Comparison of ENCODE assay signal across 13 mouse cellular contexts in the genomic region with DNA sequence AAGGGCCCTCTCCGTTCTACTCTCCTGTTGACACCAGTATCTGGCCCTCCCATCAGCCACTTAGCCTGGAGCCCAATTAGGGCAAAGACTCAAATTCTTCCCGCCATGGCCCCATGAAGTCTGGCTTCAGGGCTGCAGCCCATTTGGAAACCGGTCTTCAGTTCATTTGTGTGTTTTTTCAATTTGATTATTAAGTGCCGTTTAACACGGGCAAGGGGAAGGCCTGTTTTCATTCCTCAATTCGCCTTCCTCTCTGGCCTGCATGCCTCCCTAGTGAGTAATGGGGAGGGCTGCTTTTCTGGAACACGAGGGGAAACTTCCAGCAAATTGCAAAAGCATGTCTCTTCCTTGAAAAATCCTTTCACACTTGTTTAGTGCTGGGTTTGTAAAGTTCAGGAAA.
DNase-seq lines count a peak whose midpoint lies in the region; ATAC-seq lines count a peak whose summit lies in the region.
"Had no signal": no experiment of that assay in that cellular context is flagged by ENCODE, and none has a peak within 500 bp of the region (broad histone marks: within the 10 kb centered on the region; RNA-seq: fewer than 3 reads in every experiment).

No protein-coding gene starts in this region.

- peak overlapping the region; percentile 87 for H3K27ac ChIP-seq in embryonic facial prominence, embryonic 15.5 days (replicated peaks)
- peak overlapping the region; percentile 74 for H3K27ac ChIP-seq in limb, embryonic 15.5 days
- H3K27ac ChIP-seq in midbrain, embryonic 13.5 days, result no peak overlapping the region
- H3K27ac ChIP-seq: forebrain, embryonic 12.5 days had no signal

- no peak overlapping the region for H3K9ac ChIP-seq in embryonic facial prominence, embryonic 15.5 days
- no peak overlapping the region for H3K9ac ChIP-seq in limb, embryonic 15.5 days
- no peak overlapping the region for H3K9ac ChIP-seq in midbrain, embryonic 13.5 days (replicated peaks)
- H3K9ac ChIP-seq: forebrain, embryonic 12.5 days had no signal

- H3K4me1 ChIP-seq in embryonic facial prominence, embryonic 15.5 days, result peaks cover 54% of the 10 kb centered on the region
- peaks cover 63% of the 10 kb centered on the region for H3K4me1 ChIP-seq in limb, embryonic 15.5 days
- H3K4me1 ChIP-seq in midbrain, embryonic 13.5 days (replicated peaks), result no peaks in the 10 kb centered on the region
- H3K4me1 ChIP-seq: forebrain, embryonic 12.5 days had no signal

- ATAC-seq in embryonic facial prominence, embryonic 15.5 days (ENCODE audit: insufficient number of reproducible peaks, low FRiP score, low TSS enrichment, low read depth), result 0 out of 2 replicates have a peak, but pooled peaks have one; percentile 54
- no peak for ATAC-seq in limb, embryonic 15.5 days (ENCODE audit: insufficient number of reproducible peaks, low FRiP score, low TSS enrichment, low read depth)
- no peak for ATAC-seq in midbrain, embryonic 13.5 days

- no peak overlapping the region for H3K4me2 ChIP-seq in embryonic facial prominence, embryonic 15.5 days (replicated peaks)
- H3K4me2 ChIP-seq in limb, embryonic 15.5 days, result no peak overlapping the region
- no peak overlapping the region for H3K4me2 ChIP-seq in midbrain, embryonic 13.5 days (replicated peaks)
- H3K4me2 ChIP-seq: forebrain, embryonic 12.5 days had no signal

- no peak overlapping the region for H3K4me3 ChIP-seq in embryonic facial prominence, embryonic 15.5 days (replicated peaks)
- no peak overlapping the region for H3K4me3 ChIP-seq in limb, embryonic 15.5 days
- H3K4me3 ChIP-seq in midbrain, embryonic 13.5 days (replicated peaks), result no peak overlapping the region
- H3K4me3 ChIP-seq: forebrain, embryonic 12.5 days had no signal

- DNase-seq in heart, adult 11 months, result peak; percentile 94
- no peak for DNase-seq in heart, adult 8-10 months (ENCODE audit: low spot score)
- peak; percentile 87 for DNase-seq in NIH3T3 (ENCODE audit: low read depth)
- no peak for DNase-seq in T-cell, adult 2 months (ENCODE audit: low spot score)
- no peak for DNase-seq in left cerebral cortex, adult 18-20 months (ENCODE audit: low spot score in 2 of 2)
- DNase-seq: B cell, adult 2 months; cerebellum, postnatal 14 days; kidney, adult 18-20 months; thymus, postnatal 14 days had no signal

- WGBS in embryonic facial prominence, embryonic 15.5 days, result 15% methylated on average over 7 of the region's 7 CpGs
- 13% methylated on average over 7 of the region's 7 CpGs for WGBS in limb, embryonic 15.5 days
- WGBS in midbrain, embryonic 13.5 days, result 79% methylated on average over 7 of the region's 7 CpGs

- H3K27me3 ChIP-seq in embryonic facial prominence, embryonic 15.5 days, result no peaks in the 10 kb centered on the region
- H3K27me3 ChIP-seq in limb, embryonic 15.5 days, result 0 out of 2 replicates have a peak, but pooled peaks cover 7% of the 10 kb centered on the region
- H3K27me3 ChIP-seq in midbrain, embryonic 13.5 days, result no peaks in the 10 kb centered on the region
- H3K27me3 ChIP-seq: forebrain, embryonic 12.5 days had no signal

- H3K9me3 ChIP-seq in embryonic facial prominence, embryonic 15.5 days (replicated peaks), result no peaks in the 10 kb centered on the region
- no peaks in the 10 kb centered on the region for H3K9me3 ChIP-seq in limb, embryonic 15.5 days
- no peaks in the 10 kb centered on the region for H3K9me3 ChIP-seq in midbrain, embryonic 13.5 days
- H3K9me3 ChIP-seq: forebrain, embryonic 12.5 days had no signal

- H3K36me3 ChIP-seq in embryonic facial prominence, embryonic 15.5 days, result no peaks in the 10 kb centered on the region
- H3K36me3 ChIP-seq in limb, embryonic 15.5 days, result no peaks in the 10 kb centered on the region
- no peaks in the 10 kb centered on the region for H3K36me3 ChIP-seq in midbrain, embryonic 13.5 days
- H3K36me3 ChIP-seq: forebrain, embryonic 12.5 days had no signal

Comparison
In these comparisons a context has a peak if more than half of its experiments do, and no peak if none do; other contexts are left out.
1. DNase-seq: peak in heart, adult 11 months (single experiment) and NIH3T3 (single experiment); none in heart, adult 8-10 months (single experiment), T-cell, adult 2 months (single experiment) and left cerebral cortex, adult 18-20 months (0 of 2).